Mouse (Mus musculus): ENCODE data around the gene Slc6a12. TPM values are rescaled to one million over a fixed set of nuclear protein-coding genes. Genes with fewer than 3 reads are reported as not detected.

Slc6a12 gene
- total RNA-seq, 2 experiments from 2014 or later: 2.3 to 3.8 TPM

Small RNA genes within 50 kb of the gene (microRNA-seq; reads per million reads assigned to microRNA genes)
- gene Gm24855: 0 reads per million in 2 experiments

Other genes starting within 250 kb of the Slc6a12 start
- 100 to 1,000 TPM in 1 of 2 experiments, 10 to 100 TPM in 1; 88.3 to 103 TPM for gene Mical3, start 212.1 kb upstream of the Slc6a12 start, total RNA-seq (2021)
- gene Pex26, start 159.4 kb upstream of the Slc6a12 start, total RNA-seq (2021): 10 to 100 TPM; 11.6 to 11.9 TPM
- 1 to 10 TPM; 4.9 to 6.9 TPM for gene Tuba8, start 132.4 kb upstream of the Slc6a12 start, total RNA-seq (2021)
- under 1 TPM; 0.20 to 0.47 TPM for gene Usp18, start 97.2 kb upstream of the Slc6a12 start, total RNA-seq (2021)
- gene Slc6a13, start 42.8 kb upstream of the Slc6a12 start, total RNA-seq (2021): 10 to 100 TPM in 1 of 2 experiments, 1 to 10 TPM in 1; 8.4 to 11.5 TPM
- 100 to 1,000 TPM; 120 to 131 TPM for gene Iqsec3, start 130.6 kb downstream of the Slc6a12 start, total RNA-seq (2021)